Mouse (Mus musculus): ENCODE data around the gene Tm9sf2. TPM values are rescaled to one million over a fixed set of nuclear protein-coding genes. Genes with fewer than 3 reads are reported as not detected.
A peak's percentile ranks its signal among the peaks of the same experiment; 100 is the strongest.

Tm9sf2 gene
- total and polyA plus RNA-seq, 3 experiments = 76.0 to 162 (median 131) TPM

GRCm38 (mm10) chr14:122130111-122130797 lies 23.4 kb downstream of the Tm9sf2 start:
- no peak for TF ChIP-seq GATA1 (IDR thresholded peaks at IDR 0.05; ENCODE audit: borderline replicate concordance, low read length)
- no peak for TF ChIP-seq POLR2AphosphoS5 (IDR thresholded peaks at IDR 0.05; ENCODE audit: insufficient replicate concordance, low read depth, low read length)
- TF ChIP-seq CTCF (IDR thresholded peaks at IDR 0.05; ENCODE audit: low read depth, low read length) = no peak
- TF ChIP-seq TAL1 (conservative IDR thresholded peaks at IDR 0.05; ENCODE audit: low read depth, low read length) = no peak
- TF ChIP-seq GATA2 (IDR thresholded peaks at IDR 0.05; ENCODE audit: borderline replicate concordance, low read depth, low read length) = no peak
- ATAC-seq (ENCODE audit: extremely low read depth, insufficient number of reproducible peaks, low FRiP score, poor library complexity, severe bottlenecking) = no peak
- no peaks in the 10 kb centered on the region for H3K9me3 ChIP-seq (replicated peaks)
- DNase-seq (ENCODE audit: low spot score) = no peak
- H3K4me1 ChIP-seq (ENCODE audit: insufficient read depth, low read depth, low read length) = peaks cover 12% of the 10 kb centered on the region
- peaks cover 84% of the 10 kb centered on the region for H3K36me3 ChIP-seq (replicated peaks)
- H3K27me3 ChIP-seq (ENCODE audit: insufficient read depth, low read length) = no peaks in the 10 kb centered on the region
- H3K4me3 ChIP-seq (ENCODE audit: low read depth, low read length) = no peak overlapping the region

DNA sequence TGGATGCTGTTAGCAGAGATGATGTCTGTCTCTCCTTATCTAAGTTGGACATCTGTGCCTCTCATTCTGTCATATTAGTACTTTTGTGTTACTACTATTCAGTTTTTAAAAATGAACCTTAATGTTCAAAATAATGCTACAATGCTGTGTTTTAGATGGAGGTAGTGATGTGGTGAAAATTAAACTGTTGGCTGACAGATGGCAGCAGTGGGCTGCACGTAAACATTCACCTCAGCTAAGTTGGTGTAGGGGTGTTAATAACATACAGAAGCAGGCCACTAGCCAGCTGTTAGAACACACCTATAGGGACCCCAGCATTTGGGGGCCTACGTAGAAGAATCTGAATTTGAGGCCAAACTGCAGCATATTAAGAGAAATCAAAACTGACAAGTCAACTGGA lies 24.8 kb downstream of the Tm9sf2 start:
- Histone ChIP-seq H3K4me3 (ENCODE audit: low read depth, low read length) (no peak overlapping the region), H3K27me3 (ENCODE audit: insufficient read depth, low read length) (no peaks in the 10 kb centered on the region), H3K4me1 (ENCODE audit: insufficient read depth, low read depth, low read length) (peaks cover 12% of the 10 kb centered on the region), H3K9me3 (replicated peaks) (no peaks in the 10 kb centered on the region), H3K36me3 (replicated peaks) (peaks cover 75% of the 10 kb centered on the region)
- ATAC-seq (ENCODE audit: extremely low read depth, insufficient number of reproducible peaks, low FRiP score, poor library complexity, severe bottlenecking) = 0 out of 2 replicates have a peak, but pooled peaks have one; percentile 35
- TF ChIP-seq CTCF (IDR thresholded peaks at IDR 0.05; ENCODE audit: low read depth, low read length) = no peak
- no peak for TF ChIP-seq POLR2AphosphoS5 (IDR thresholded peaks at IDR 0.05; ENCODE audit: insufficient replicate concordance, low read depth, low read length)
- no peak for TF ChIP-seq GATA2 (IDR thresholded peaks at IDR 0.05; ENCODE audit: borderline replicate concordance, low read depth, low read length)
- no peak for TF ChIP-seq GATA1 (IDR thresholded peaks at IDR 0.05; ENCODE audit: borderline replicate concordance, low read length)
- TF ChIP-seq TAL1 (conservative IDR thresholded peaks at IDR 0.05; ENCODE audit: low read depth, low read length) = no peak
- no peak for DNase-seq (ENCODE audit: low spot score)

DNA sequence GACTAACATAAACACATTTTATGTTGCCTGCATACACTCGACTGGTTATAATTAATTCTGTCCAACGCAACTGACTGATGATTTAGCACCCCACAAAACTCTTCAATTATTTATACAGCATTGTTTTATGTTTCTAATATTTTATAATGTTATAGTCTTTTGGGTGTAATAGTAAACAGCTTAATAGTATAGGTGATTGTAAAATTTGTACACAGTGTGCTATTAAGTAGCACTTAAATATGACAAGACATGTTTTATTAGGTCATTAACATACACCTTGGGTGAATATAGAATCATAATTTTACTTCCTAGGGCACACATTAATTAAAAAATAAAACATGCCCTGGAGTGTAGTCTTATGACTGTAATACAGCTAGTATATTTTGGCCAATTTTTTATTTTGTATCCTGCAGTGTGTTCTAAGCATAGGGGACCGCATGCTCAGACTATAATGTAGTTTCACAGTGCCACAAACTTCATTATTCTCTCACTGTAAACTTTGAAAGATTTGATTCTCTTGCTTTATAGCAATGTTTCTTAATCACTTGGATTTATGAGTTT lies 29.6 kb downstream of the Tm9sf2 start:
- Histone ChIP-seq H3K4me1 (ENCODE audit: insufficient read depth, low read depth, low read length) (peaks cover 3% of the 10 kb centered on the region; the same call in 1 of the 2 replicates), H3K36me3 (replicated peaks) (peaks cover 72% of the 10 kb centered on the region), H3K4me3 (ENCODE audit: low read depth, low read length) (no peak overlapping the region), H3K9me3 (replicated peaks) (no peaks in the 10 kb centered on the region), H3K27me3 (ENCODE audit: insufficient read depth, low read length) (no peaks in the 10 kb centered on the region)
- DNase-seq (ENCODE audit: low spot score) (no peak), ATAC-seq (ENCODE audit: extremely low read depth, insufficient number of reproducible peaks, low FRiP score, poor library complexity, severe bottlenecking) (no peak)
- TF ChIP-seq GATA1 (IDR thresholded peaks at IDR 0.05; ENCODE audit: borderline replicate concordance, low read length) (no peak), CTCF (IDR thresholded peaks at IDR 0.05; ENCODE audit: low read depth, low read length) (no peak), POLR2AphosphoS5 (IDR thresholded peaks at IDR 0.05; ENCODE audit: insufficient replicate concordance, low read depth, low read length) (no peak), TAL1 (conservative IDR thresholded peaks at IDR 0.05; ENCODE audit: low read depth, low read length) (no peak), GATA2 (IDR thresholded peaks at IDR 0.05; ENCODE audit: borderline replicate concordance, low read depth, low read length) (no peak)

- DNase-seq (ENCODE audit: low spot score) (no peak), ATAC-seq (ENCODE audit: extremely low read depth, insufficient number of reproducible peaks, low FRiP score, poor library complexity, severe bottlenecking) (no peak)
- Histone ChIP-seq H3K4me1 (ENCODE audit: insufficient read depth, low read depth, low read length) (no peaks in the 10 kb centered on the region; the same call in 1 of the 2 replicates), H3K9me3 (replicated peaks) (no peaks in the 10 kb centered on the region), H3K4me3 (ENCODE audit: low read depth, low read length) (no peak overlapping the region), H3K36me3 (replicated peaks) (peaks cover 73% of the 10 kb centered on the region), H3K27me3 (ENCODE audit: insufficient read depth, low read length) (no peaks in the 10 kb centered on the region)
- TF ChIP-seq GATA1 (IDR thresholded peaks at IDR 0.05; ENCODE audit: borderline replicate concordance, low read length) (no peak), POLR2AphosphoS5 (IDR thresholded peaks at IDR 0.05; ENCODE audit: insufficient replicate concordance, low read depth, low read length) (no peak), TAL1 (conservative IDR thresholded peaks at IDR 0.05; ENCODE audit: low read depth, low read length) (no peak), CTCF (IDR thresholded peaks at IDR 0.05; ENCODE audit: low read depth, low read length) (no peak), GATA2 (IDR thresholded peaks at IDR 0.05; ENCODE audit: borderline replicate concordance, low read depth, low read length) (no peak)
Measured at GRCm38 (mm10) chr14:122137234-122137633, 30.4 kb downstream of the Tm9sf2 start.

DNA sequence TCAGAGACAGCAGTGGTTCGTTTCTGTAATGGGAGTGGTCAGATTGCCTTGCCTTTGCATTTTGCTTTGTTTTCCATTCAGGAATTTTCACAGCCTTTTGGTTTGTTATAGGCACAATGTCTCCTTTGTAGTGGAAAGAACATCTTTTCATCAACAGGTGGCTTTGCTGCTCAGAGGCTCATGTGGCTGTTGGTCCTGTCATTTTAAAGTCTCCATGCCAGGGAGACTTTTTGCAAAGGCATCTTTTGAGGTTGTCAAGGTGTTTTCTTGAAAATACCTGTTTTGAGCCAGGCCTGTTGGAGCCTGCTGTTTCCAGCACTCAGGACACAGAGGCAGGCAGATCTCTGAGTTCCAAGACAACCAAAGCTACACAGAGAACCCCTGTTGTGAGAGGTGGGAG lies 33.3 kb downstream of the Tm9sf2 start:
- ATAC-seq (ENCODE audit: extremely low read depth, insufficient number of reproducible peaks, low FRiP score, poor library complexity, severe bottlenecking) (no peak), DNase-seq (ENCODE audit: low spot score) (no peak)
- Histone ChIP-seq H3K27me3 (ENCODE audit: insufficient read depth, low read length) (no peaks in the 10 kb centered on the region), H3K36me3 (replicated peaks) (peaks cover 76% of the 10 kb centered on the region), H3K4me1 (ENCODE audit: insufficient read depth, low read depth, low read length) (peaks cover 14% of the 10 kb centered on the region), H3K9me3 (replicated peaks) (no peaks in the 10 kb centered on the region), H3K4me3 (ENCODE audit: low read depth, low read length) (no peak overlapping the region)
- TF ChIP-seq GATA2 (IDR thresholded peaks at IDR 0.05; ENCODE audit: borderline replicate concordance, low read depth, low read length) (no peak), CTCF (IDR thresholded peaks at IDR 0.05; ENCODE audit: low read depth, low read length) (no peak), POLR2AphosphoS5 (IDR thresholded peaks at IDR 0.05; ENCODE audit: insufficient replicate concordance, low read depth, low read length) (no peak), TAL1 (conservative IDR thresholded peaks at IDR 0.05; ENCODE audit: low read depth, low read length) (no peak), GATA1 (IDR thresholded peaks at IDR 0.05; ENCODE audit: borderline replicate concordance, low read length) (no peak)

- Histone ChIP-seq H3K27me3 (ENCODE audit: insufficient read depth, low read length) (no peaks in the 10 kb centered on the region), H3K4me1 (ENCODE audit: insufficient read depth, low read depth, low read length) (peaks cover 17% of the 10 kb centered on the region), H3K9me3 (replicated peaks) (no peaks in the 10 kb centered on the region), H3K4me3 (ENCODE audit: low read depth, low read length) (no peak overlapping the region), H3K36me3 (replicated peaks) (peaks cover 91% of the 10 kb centered on the region)
- no peak for DNase-seq (ENCODE audit: low spot score)
- ATAC-seq (ENCODE audit: extremely low read depth, insufficient number of reproducible peaks, low FRiP score, poor library complexity, severe bottlenecking) = no peak
- no peak for TF ChIP-seq GATA2 (IDR thresholded peaks at IDR 0.05; ENCODE audit: borderline replicate concordance, low read depth, low read length)
- no peak for TF ChIP-seq CTCF (IDR thresholded peaks at IDR 0.05; ENCODE audit: low read depth, low read length)
Measured at GRCm38 (mm10) chr14:122143585-122144269, 36.9 kb downstream of the Tm9sf2 start.
